Mouse (Mus musculus) forebrain, embryonic 12.5 days (tissue): ENCODE data around the gene Ubtd1. TPM values are rescaled to one million over a fixed set of nuclear protein-coding genes. Genes with fewer than 3 reads are reported as not detected.

Experiments
- ATAC-seq: fragments of 200-750 bp; cut with Nextera tagmentation; 2 replicates; pipeline ENCODE4 v1.8.0; 2017; ENCODE audit warnings: moderate TSS enrichment; ENCODE audit not compliant: low FRiP score
- H3K27ac ChIP-seq: fragments of 300-500 bp; sonication (generic); 2 replicates; pipeline ENCODE4 v1.5.1; 2016; ENCODE audit warnings: mild to moderate bottlenecking
- H3K27me3 ChIP-seq: fragments of 300-500 bp; sonication (generic); 2 replicates; pipeline ENCODE4 v1.6.1; 2016; ENCODE audit warnings: mild to moderate bottlenecking
- H3K36me3 ChIP-seq: fragments of 300-500 bp; sonication (generic); replicated peaks from 2 replicates; pipeline ENCODE4 v1.6.1; 2016; ENCODE audit warnings: mild to moderate bottlenecking
- H3K4me1 ChIP-seq: fragments of 300-500 bp; sonication (generic); 2 replicates; pipeline ENCODE4 v1.6.1; 2016
- H3K4me2 ChIP-seq: fragments of 300-500 bp; sonication (generic); 2 replicates; pipeline ENCODE4 v1.6.1; 2016; ENCODE audit warnings: mild to moderate bottlenecking, moderate library complexity
- H3K4me3 ChIP-seq: fragments of 300-500 bp; sonication (generic); replicated peaks from 2 replicates; pipeline ENCODE4 v1.5.1; 2016; ENCODE audit warnings: mild to moderate bottlenecking
- H3K9ac ChIP-seq: fragments of 300-500 bp; sonication (generic); 2 replicates; pipeline ENCODE4 v1.6.1; 2016; ENCODE audit warnings: mild to moderate bottlenecking
- H3K9me3 ChIP-seq: fragments of 300-500 bp; sonication (generic); 2 replicates; pipeline ENCODE4 v1.6.1; 2016
- WGBS: fragments of 180-500 bp; shearing (Covaris S2); methylation state at CpG from one replicate; pipeline ENCODE4 v1.1.7; 2016; 5-methylcytosine and 5-hydroxymethylcytosine counted together
- polyA plus RNA-seq: library from polyadenylated mRNA; unstranded; fragments of >200 nt; fragmentation: Nextera tagmentation; extraction: Ambion mirVana; gene quantifications from 2 replicates; pipeline ENCODE4 v1.2.1, GENCODE M21; 2016

Ubtd1 gene
- polyA plus RNA-seq, 1 experiment from 2014 or later = 7.1 TPM

DNA sequence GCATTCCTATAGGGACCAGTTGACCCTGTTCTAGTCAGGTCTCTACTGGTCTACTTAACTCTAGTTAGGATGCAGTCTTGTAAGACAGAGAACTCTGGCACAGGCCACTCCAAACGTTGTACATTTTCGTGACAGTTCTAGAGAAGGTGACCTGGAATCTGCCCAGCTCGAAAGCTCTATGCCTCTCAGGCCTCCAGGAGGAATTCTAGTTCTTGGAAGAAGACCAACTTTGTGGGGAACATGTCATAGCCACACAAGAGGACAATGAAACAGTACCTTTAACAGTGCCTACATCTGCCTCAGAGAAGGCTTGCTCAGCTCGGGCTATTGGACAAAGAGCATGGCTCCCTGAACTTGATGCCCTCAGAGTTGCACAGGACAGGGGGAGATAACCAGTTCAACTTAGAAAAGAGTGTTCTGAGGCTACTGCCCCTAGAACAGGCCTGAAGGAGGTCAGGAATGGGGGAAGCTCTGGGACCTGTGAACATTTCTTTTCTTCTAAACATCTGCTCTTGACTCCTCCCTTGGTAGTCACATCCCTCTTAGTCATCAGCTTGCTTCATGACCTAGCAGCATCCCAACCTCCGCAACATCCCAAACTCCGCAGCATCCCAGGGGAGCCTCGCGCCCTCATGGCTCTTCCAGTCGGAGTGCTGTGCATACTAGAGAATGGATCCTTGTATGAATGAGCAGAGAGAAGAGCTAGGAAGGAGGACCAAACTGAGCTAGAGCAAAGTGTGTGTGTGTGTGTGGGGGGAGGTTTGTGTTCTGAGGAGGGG, 17.4 kb downstream of the Ubtd1 start:
- Histone ChIP-seq H3K27me3 (no peaks in the 10 kb centered on the region), H3K9me3 (no peaks in the 10 kb centered on the region), H3K4me1 (peaks cover 9% of the 10 kb centered on the region; the same call in 1 of the 2 replicates), H3K27ac (no peak overlapping the region), H3K4me2 (no peak overlapping the region), H3K4me3 (no peak overlapping the region), H3K9ac (no peak overlapping the region), H3K36me3 (no peaks in the 10 kb centered on the region)
- WGBS = 93% methylated on average over 9 of the region's 9 CpGs
- ATAC-seq = no peak

DNA sequence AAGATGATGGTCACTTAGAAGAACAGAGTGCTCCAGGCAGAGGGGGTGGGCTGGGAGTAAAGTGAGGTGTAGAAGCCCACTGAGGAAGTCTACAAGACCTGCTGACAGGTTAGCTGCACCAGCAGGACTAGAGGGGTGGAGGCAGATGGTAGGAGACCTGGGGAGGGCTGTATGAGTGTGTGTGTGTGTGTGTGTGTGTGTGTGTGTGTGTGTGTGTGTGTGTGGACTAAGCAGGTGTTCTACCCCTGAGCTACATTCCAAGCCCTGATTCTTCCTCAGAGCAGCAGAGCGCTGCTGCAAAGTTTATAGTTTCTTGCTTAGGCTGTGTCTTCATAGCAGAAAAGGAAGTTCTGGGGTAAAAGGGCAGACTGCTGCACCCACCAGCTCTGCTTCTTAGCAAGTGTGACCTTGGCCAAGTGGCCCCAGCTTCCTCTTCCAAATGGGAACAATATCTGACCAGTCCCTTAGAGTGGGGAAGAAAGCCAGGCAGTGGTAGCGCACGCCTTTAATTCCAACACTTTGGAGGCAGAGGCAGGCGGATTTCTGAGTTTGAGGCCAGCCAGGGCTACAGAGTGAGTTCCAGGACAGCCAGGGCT, 18.2 kb downstream of the Ubtd1 start:
- Histone ChIP-seq H3K36me3 (no peaks in the 10 kb centered on the region), H3K27ac (no peak overlapping the region), H3K4me3 (no peak overlapping the region), H3K27me3 (no peaks in the 10 kb centered on the region), H3K4me2 (no peak overlapping the region), H3K9ac (no peak overlapping the region), H3K9me3 (no peaks in the 10 kb centered on the region), H3K4me1 (peaks cover 9% of the 10 kb centered on the region; the same call in 1 of the 2 replicates)
- no peak for ATAC-seq
- WGBS = 90% methylated on average over 4 of the region's 4 CpGs

DNA sequence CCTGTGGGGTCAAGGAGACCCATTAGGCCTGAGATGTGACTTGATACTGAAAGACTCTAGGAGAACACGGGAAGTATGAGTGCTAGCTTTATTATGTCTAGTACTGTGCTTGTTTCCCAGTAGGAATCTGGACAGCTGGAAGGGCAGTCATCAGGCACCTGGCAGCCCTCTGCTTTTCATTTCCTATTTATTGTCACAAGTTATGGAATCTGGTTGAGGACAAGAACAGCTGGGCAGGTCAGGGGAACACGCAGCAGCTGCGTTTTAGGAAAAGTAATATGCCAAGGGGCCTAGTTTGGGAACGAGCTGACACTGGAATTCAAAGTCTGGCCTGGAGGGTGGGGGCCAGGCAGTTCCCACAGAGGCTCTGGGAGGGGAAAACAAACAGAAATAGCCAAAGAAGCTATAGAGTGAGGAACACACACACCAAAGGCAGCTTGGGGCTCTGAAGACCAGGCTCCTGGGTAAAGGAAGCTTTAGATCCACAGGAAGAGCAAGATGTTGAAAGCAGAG, 18.9 kb downstream of the Ubtd1 start:
- peaks cover 7% of the 10 kb centered on the region; the same call in 1 of the 2 replicates for H3K4me1 ChIP-seq
- ATAC-seq = no peak
- no peaks in the 10 kb centered on the region for H3K36me3 ChIP-seq
- H3K4me3 ChIP-seq = no peak overlapping the region
- H3K9ac ChIP-seq = no peak overlapping the region
- H3K27ac ChIP-seq = no peak overlapping the region
- no peaks in the 10 kb centered on the region for H3K9me3 ChIP-seq
- H3K4me2 ChIP-seq = no peak overlapping the region
- 80% methylated on average over 4 of the region's 4 CpGs for WGBS
- no peaks in the 10 kb centered on the region for H3K27me3 ChIP-seq

DNA sequence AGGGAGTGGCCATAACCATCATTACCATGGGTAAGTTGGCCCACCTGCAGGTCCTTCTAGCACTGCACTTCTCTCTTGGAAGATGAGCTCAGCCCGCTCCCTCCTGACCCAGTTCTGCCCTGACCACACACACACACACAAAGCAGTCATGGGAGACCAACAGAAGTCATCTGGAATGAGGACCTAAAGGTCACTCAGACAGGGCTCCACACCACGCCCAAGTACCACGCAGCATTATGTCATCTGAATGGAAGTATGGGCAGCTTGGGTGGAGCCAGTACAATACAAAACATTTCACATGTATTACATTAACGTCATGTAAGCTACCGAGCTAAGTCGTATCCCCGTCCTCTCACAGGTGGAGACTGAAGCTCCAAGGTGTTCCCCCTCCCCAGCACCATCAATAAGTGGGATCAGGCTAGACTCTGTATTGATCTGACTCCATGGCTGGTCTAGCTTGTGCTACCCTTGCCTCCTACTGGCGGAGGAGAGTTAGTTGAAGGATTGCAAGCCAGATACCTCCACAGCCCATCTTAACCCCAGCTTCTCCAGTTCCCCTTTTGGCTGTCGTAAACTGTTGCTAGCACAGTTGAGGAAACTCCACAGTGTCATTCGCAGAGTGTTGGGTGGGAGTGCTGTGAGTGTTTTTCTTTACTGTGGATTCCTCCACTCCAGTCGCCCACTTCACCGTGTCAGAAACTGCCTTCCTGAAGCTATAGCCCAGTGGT, 19.9 kb downstream of the Ubtd1 start:
- ATAC-seq = no peak

DNA sequence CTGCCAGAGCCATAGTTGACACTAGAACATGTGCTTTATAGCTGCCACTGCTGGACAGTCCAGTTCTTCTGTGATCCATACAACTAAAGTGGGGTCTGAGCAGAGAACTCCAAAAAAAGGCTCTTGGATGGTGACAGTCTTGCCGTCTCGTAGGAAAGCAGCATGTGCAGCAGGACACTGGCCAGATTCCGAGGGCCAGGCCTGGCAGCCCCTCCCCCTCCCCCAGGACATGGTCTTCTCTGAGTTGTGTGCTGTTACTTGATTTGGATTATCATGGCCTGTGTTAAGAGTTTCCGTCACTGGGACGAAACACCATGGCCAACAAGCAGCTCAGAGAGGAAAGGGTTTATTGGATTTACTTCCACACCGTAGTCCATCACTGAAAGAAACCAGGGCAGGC, 22.7 kb downstream of the Ubtd1 start:
- Histone ChIP-seq H3K27me3 (no peaks in the 10 kb centered on the region), H3K9ac (no peak overlapping the region), H3K4me2 (no peak overlapping the region), H3K4me3 (no peak overlapping the region), H3K27ac (no peak overlapping the region), H3K36me3 (no peaks in the 10 kb centered on the region), H3K9me3 (no peaks in the 10 kb centered on the region), H3K4me1 (no peaks in the 10 kb centered on the region)
- 85% methylated on average over 6 of the region's 6 CpGs for WGBS
- ATAC-seq = no peak

More for the DNA sequence above, 19.9 kb downstream of the Ubtd1 start:
- Histone ChIP-seq H3K36me3 (no peaks in the 10 kb centered on the region), H3K9me3 (no peaks in the 10 kb centered on the region), H3K4me2 (no peak overlapping the region), H3K4me3 (no peak overlapping the region), H3K27ac (no peak overlapping the region), H3K4me1 (no peaks in the 10 kb centered on the region), H3K27me3 (no peaks in the 10 kb centered on the region), H3K9ac (no peak overlapping the region)
- 91% methylated on average over 12 of the region's 12 CpGs for WGBS

DNA sequence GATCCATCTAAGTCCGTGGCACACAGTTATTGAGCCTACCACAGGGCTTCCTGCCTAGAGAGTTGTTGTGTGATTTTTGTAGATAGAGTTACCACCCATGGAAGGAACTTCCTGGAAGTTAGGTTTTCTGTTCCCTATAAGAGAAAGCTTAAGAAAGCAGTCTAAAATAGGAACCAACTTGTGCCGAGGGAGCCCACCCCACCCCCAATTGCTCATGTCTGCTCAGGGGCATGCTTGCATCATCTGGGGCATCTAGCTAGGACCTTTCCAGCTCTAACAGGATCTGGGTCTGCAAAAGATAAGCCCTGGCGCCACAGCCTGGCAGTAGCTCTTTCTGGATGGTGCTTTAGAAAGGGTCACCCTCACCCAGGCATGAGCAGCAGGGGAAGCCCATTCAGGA, 24.1 kb downstream of the Ubtd1 start:
- Histone ChIP-seq H3K4me2 (no peak overlapping the region), H3K9ac (no peak overlapping the region), H3K27me3 (no peaks in the 10 kb centered on the region), H3K4me3 (no peak overlapping the region), H3K27ac (no peak overlapping the region), H3K36me3 (no peaks in the 10 kb centered on the region), H3K4me1 (no peaks in the 10 kb centered on the region), H3K9me3 (no peaks in the 10 kb centered on the region)
- 75% methylated on average over 3 of the region's 3 CpGs for WGBS
- ATAC-seq = no peak

DNA sequence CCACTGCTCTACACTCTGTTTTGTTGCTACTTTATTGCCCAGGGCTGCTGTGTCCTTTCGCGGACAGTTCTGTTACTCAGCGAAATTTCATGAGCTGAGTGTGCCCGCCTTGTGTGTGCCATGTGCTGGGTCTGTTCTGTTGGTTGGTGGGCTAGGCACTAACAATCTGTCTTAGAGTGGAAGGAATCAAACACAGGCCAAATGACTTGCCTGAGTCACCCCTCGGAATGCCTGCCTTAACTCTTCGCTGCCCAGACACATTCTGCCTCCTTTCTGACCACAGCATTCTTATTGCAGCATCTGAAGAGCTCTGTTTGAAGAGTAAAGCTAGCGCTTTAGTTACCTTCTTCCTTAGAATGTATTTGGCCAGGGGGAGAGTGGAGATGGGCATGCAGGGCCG, 25.0 kb downstream of the Ubtd1 start:
- Histone ChIP-seq H3K36me3 (no peaks in the 10 kb centered on the region), H3K4me1 (no peaks in the 10 kb centered on the region), H3K27ac (no peak overlapping the region), H3K4me2 (no peak overlapping the region), H3K9ac (no peak overlapping the region), H3K4me3 (no peak overlapping the region), H3K9me3 (no peaks in the 10 kb centered on the region), H3K27me3 (no peaks in the 10 kb centered on the region)
- ATAC-seq = no peak
- WGBS = 76% methylated on average over 8 of the region's 8 CpGs

DNA sequence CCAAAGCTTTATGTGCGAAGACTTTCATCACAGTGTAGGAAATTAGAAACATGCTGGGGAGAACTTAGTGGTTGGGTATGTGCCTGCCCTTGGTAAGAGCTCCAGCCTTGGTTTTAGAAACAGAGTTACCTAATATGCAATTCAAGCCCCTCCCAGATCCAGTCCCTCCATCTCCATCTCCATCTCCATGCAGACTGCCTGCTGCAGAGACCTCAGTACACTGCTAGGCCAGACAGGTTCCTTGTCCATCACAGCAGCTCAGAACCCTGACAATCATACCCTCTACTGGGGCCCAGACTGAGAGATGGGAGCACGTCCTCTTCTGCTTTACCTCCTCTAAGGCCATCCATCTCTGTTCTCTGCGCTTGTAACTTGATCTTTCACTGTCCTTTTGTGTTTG, 27.0 kb downstream of the Ubtd1 start:
- ATAC-seq = no peak
- 64% methylated on average over 3 of the region's 3 CpGs for WGBS
- no peak overlapping the region for H3K9ac ChIP-seq

DNA sequence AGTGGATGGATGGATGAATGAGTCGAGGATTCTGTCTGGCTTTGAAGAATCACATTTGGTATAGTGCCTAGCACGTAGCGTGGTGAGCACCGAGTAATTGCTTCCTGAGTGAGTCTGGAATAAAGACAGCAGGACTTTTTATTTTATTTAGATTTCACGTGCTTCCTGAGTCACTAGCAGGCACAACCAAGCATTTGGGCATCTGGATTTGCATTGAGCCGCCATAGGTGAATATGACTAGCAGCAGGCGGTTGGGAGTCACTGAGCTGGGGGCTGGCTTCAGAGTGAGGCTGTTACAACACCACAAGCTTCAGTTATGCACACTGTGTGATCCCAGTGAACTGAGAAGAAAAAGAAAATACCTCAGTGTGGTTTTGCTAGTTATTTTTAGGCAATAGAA, 27.5 kb downstream of the Ubtd1 start:
- H3K27ac ChIP-seq = no peak overlapping the region
- H3K4me3 ChIP-seq = no peak overlapping the region
- no peaks in the 10 kb centered on the region for H3K27me3 ChIP-seq
- no peak for ATAC-seq
- H3K36me3 ChIP-seq = no peaks in the 10 kb centered on the region
- H3K4me1 ChIP-seq = no peaks in the 10 kb centered on the region
- 74% methylated on average over 7 of the region's 7 CpGs for WGBS
- no peak overlapping the region for H3K4me2 ChIP-seq
- no peaks in the 10 kb centered on the region for H3K9me3 ChIP-seq
- H3K9ac ChIP-seq = no peak overlapping the region

More for the DNA sequence above, 27.0 kb downstream of the Ubtd1 start:
- no peaks in the 10 kb centered on the region for H3K27me3 ChIP-seq
- H3K27ac ChIP-seq = no peak overlapping the region
- H3K4me2 ChIP-seq = no peak overlapping the region
- H3K4me1 ChIP-seq = no peaks in the 10 kb centered on the region
- H3K4me3 ChIP-seq = no peak overlapping the region
- no peaks in the 10 kb centered on the region for H3K9me3 ChIP-seq
- H3K36me3 ChIP-seq = no peaks in the 10 kb centered on the region

DNA sequence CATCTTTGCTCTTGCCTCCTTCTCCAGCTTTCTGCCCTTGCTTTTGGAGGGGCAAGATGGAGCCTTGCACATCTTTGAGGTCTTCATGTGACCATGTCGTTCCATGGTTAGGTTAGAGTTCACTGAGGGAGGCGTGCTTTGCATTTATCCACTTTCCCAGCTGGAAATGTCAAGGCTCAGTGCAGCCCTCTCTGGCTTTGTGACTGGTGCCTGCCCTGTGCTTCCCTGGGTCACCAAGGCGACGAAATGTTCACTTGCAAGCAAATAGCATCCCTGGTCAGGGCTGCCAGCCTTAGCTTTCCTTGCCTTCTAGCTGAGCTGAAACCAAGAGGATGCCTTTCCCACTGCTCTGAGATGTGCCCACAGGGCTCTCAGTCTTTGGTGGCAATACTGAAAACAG, 28.9 kb downstream of the Ubtd1 start:
- H3K4me3 ChIP-seq = no peak overlapping the region
- H3K9me3 ChIP-seq = no peaks in the 10 kb centered on the region
- WGBS = 71% methylated on average over 4 of the region's 4 CpGs
- H3K36me3 ChIP-seq = no peaks in the 10 kb centered on the region
- H3K9ac ChIP-seq = no peak overlapping the region
- H3K27ac ChIP-seq = no peak overlapping the region
- H3K4me2 ChIP-seq = no peak overlapping the region
- H3K4me1 ChIP-seq = no peaks in the 10 kb centered on the region
- no peaks in the 10 kb centered on the region for H3K27me3 ChIP-seq
- ATAC-seq = no peak

DNA sequence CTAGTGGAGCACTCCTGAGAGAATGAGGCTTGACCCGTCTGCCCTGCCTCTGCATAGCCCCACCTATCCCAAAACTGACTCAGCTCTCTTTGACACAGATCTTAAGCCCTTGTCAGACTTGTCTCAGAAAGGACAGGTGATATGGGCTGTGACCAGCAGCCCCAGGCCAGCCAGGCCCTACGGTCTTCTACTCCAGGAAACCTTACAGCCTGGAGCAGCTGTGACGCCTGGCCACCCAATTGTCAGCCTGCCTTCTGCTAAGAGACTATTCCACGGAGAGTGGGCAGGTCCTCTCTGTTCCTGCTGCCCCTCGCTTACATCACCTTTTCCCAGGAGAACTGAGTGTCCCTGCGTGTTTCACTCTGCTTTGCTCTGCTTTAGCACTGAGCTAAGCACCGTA, 29.6 kb downstream of the Ubtd1 start:
- Histone ChIP-seq H3K4me2 (no peak overlapping the region), H3K4me3 (no peak overlapping the region), H3K4me1 (peaks cover under 1% of the 10 kb centered on the region; the same call in 1 of the 2 replicates), H3K27ac (no peak overlapping the region), H3K9me3 (no peaks in the 10 kb centered on the region), H3K27me3 (no peaks in the 10 kb centered on the region), H3K36me3 (no peaks in the 10 kb centered on the region), H3K9ac (no peak overlapping the region)
- no peak for ATAC-seq
- 82% methylated on average over 7 of the region's 7 CpGs for WGBS

DNA sequence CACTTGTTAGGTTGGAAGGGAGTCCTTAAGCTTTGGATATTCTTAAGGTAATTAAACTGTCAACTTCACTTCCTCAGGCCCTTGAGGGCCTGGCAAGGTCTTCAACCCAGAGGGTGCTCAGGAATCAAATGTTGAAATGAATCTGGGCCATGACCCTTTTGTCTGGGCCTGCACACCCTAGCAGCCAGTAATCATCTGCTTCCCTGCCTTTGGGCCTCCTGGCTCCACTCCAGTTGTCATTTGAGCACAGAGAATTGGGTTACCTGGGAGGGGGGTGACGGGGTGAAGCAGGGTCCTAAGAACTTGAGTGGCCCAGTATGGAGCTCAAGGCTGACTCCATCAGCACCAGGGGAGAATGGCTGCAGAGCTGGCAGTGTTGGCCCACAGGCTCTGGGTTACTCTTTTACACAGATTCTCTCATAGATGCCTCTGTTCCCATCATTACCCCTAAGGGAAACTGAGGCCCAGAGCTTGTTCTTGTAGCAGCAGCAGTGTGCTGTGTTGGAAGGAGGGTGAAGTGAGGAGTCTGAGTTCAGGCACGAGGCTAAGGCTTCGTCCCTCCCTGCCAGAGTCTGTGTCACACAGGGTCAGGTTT, 32.8 kb downstream of the Ubtd1 start:
- 77% methylated on average over 3 of the region's 3 CpGs for WGBS
- no peak overlapping the region for H3K27ac ChIP-seq
- H3K4me2 ChIP-seq = no peak overlapping the region

More for the DNA sequence above, 32.8 kb downstream of the Ubtd1 start:
- Histone ChIP-seq H3K27me3 (no peaks in the 10 kb centered on the region), H3K4me3 (no peak overlapping the region), H3K9ac (no peak overlapping the region), H3K4me1 (peaks cover 10% of the 10 kb centered on the region), H3K36me3 (no peaks in the 10 kb centered on the region), H3K9me3 (no peaks in the 10 kb centered on the region)
- ATAC-seq = no peak
